Mouse (Mus musculus) adrenal gland, postnatal 0 days (tissue): Measurements from ENCODE around the gene Trmt44. TPM values are rescaled to one million over a fixed set of nuclear protein-coding genes. Genes with fewer than 3 reads are reported as not detected.

Experiments used
- polyA plus RNA-seq: library from polyadenylated mRNA; unstranded; fragments of >200 nt; fragmentation: Nextera tagmentation; extraction: Ambion mirVana; gene quantifications from 2 replicates; pipeline ENCODE4 v1.2.1, GENCODE M21; 2015

Trmt44 gene
- 2.8 and 4.1 TPM in 2 replicates for polyA plus RNA-seq

DNA sequence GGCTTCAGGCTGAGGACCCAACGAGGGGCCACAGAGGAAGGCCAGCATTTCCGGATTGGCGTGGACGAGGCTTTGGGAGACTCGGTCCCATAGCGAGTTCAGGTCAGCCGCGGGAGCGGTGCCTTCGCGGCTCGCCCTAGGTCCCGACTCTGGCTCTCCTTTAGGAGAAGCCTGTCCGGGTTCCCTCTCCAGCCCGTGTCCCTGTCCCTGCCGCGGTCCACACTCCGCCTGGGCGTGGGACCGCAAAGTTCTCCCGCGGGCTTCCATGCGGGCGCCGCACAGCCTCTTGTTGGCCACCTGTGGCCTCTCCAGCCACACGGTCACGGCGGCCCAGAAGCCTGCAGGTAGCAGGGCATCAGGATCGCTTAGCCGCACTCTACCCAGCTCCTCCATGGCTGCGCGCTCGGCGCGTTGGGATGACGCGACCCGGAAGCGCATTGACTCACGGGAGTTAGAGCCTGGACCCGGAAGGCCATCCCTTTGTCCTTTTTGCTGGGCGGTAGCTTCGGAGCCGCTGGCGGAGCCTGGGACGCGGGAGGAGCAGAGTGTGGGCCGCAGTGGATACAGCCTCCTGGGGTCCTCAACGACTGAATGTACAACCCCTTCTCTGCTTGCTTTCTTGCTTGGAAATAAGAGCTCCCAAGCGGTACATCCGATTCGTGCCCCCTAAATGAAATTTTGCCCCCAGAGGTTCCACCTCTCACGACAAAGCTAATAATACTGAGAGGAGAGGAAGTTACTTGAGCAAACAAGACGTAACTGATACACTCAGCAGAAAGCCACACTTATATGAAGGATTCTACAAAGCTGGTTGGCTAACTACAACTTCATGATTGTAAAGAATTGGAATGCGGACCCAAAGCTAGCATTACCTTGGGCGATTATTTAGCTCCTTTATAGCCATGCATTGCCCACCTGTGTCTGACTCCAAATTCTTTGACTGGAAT lies at the start of gene Trmt44:
TSS of gene Trmt44 (minus strand) at position 418 of the 947 bp plus-strand sequence.

GRCm38 (mm10) chr5:35582445-35583220 lies 7.8 kb upstream of the Trmt44 start, which contains the start of gene Acox3:
Gene Acox3, plus strand, starts transcription at chr5:35583040.

GRCm38 (mm10) chr5:35525469-35526123 lies 49.3 kb downstream of the Trmt44 start, which contains the start of gene Cpz:
Gene Cpz, minus strand, starts transcription at chr5:35525698.

Other genes starting within 250 kb of the Trmt44 start
- 9.4 and 40.5 TPM in 2 replicates for gene Hmx1, start 186.0 kb downstream of the Trmt44 start, polyA plus RNA-seq
- 9.1 and 9.4 TPM in 2 replicates for gene Cpz, start 49.4 kb downstream of the Trmt44 start, polyA plus RNA-seq
- 12.0 and 23.5 TPM in 2 replicates for gene Acox3, start 8.0 kb upstream of the Trmt44 start, polyA plus RNA-seq
- gene Htra3, start 104.7 kb upstream of the Trmt44 start, polyA plus RNA-seq, result 64.1 and 76.8 TPM in 2 replicates
- 4.3 and 7.5 TPM in 2 replicates for gene Sh3tc1, start 164.9 kb upstream of the Trmt44 start, polyA plus RNA-seq
- gene Ablim2, start 182.8 kb upstream of the Trmt44 start, polyA plus RNA-seq, result 4.1 and 5.4 TPM in 2 replicates